Mouse (Mus musculus) E14TG2a.4 (cell line): ENCODE data around the gene Ube2l6.

Source experiments
- H3K27me3 ChIP-seq: 2 replicates; pipeline ENCODE4 v1.6.1; 2014; ENCODE audit warnings: low read length, control low read depth; ENCODE audit not compliant: insufficient read depth
- H3K36me3 ChIP-seq: 2 replicates; pipeline ENCODE4 v1.6.1; 2014; ENCODE audit warnings: low read length, control low read depth; ENCODE audit not compliant: insufficient read depth
- H3K4me1 ChIP-seq: replicated peaks from 2 replicates; pipeline ENCODE4 v1.6.1; 2014; ENCODE audit warnings: low read depth, low read length, control low read depth
- H3K4me3 ChIP-seq: replicated peaks from 2 replicates; pipeline ENCODE4 v1.5.1; 2014; ENCODE audit warnings: mild to moderate bottlenecking, low read length
- H3K9me3 ChIP-seq: 2 replicates; pipeline ENCODE4 v1.6.1; 2014; ENCODE audit warnings: low read length, control low read depth
- CTCF ChIP-seq: conservative IDR thresholded peaks from 2 replicates; pipeline ENCODE4 v1.5.1; 2014; ENCODE audit warnings: low read length
- NANOG ChIP-seq: IDR thresholded peaks from 2 replicates; pipeline ENCODE4 v1.6.1; 2014; ENCODE audit warnings: borderline replicate concordance, low read length, mixed read lengths
- POU5F1 ChIP-seq: IDR thresholded peaks from 2 replicates; pipeline ENCODE4 v1.6.1; 2014; ENCODE audit warnings: low read length, borderline replicate concordance

Gene Ube2l6

DNA sequence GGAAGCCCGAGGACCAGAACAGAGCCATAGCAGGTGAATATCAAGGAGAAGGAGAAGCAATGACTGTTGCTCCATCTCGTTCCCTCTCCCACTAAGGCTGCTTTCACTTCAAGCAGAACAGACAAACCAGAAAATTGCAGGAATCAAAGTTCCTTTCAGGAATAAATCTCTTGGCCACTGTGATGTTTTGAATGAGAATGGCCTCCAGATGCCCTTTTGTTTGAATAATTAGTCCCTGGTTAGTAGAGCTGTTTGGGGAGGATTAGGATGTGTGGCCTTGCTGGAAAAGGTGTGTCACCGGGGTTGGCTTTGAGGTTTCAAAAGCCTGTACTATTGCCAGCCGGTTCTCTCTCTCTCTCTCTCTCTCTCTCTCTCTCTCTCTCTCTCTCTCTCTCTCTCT is 36.3 kb upstream of the Ube2l6 start:
- no peak overlapping the region for H3K4me3 ChIP-seq
- no peaks in the 10 kb centered on the region for H3K9me3 ChIP-seq
- no peak for TF ChIP-seq CTCF
- TF ChIP-seq POU5F1, result peak; percentile 87; the same call in 1 of the 2 replicates
- TF ChIP-seq NANOG, result peak; percentile 99
- peaks cover 16% of the 10 kb centered on the region; the same call in 1 of the 2 replicates for H3K36me3 ChIP-seq
- peaks cover 22% of the 10 kb centered on the region for H3K27me3 ChIP-seq
- peaks cover 38% of the 10 kb centered on the region for H3K4me1 ChIP-seq

DNA sequence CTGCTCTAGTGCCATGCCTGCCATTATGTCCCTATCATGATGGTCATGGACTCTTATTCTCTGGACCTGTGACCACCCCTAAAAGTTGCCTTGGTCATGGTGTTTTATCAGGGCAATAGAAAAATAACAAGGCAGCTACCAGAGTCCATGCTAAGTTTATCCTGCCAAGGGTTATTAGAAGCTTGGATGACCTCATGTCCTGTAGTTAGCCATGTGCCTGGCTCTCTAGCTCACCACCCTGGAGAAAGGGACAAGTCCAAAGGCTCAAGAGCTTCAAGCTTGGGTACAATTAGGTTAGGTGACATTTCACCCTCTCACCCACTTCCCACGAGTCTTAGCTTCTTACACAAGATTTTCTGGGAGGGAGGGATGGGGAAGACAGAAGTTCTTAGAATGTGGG is 35.8 kb upstream of the Ube2l6 start:
- Histone ChIP-seq H3K36me3 (peaks cover 16% of the 10 kb centered on the region; the same call in 1 of the 2 replicates), H3K9me3 (no peaks in the 10 kb centered on the region), H3K27me3 (peaks cover 25% of the 10 kb centered on the region), H3K4me1 (peaks cover 33% of the 10 kb centered on the region), H3K4me3 (no peak overlapping the region)
- TF ChIP-seq NANOG (no peak), POU5F1 (no peak), CTCF (no peak)

DNA sequence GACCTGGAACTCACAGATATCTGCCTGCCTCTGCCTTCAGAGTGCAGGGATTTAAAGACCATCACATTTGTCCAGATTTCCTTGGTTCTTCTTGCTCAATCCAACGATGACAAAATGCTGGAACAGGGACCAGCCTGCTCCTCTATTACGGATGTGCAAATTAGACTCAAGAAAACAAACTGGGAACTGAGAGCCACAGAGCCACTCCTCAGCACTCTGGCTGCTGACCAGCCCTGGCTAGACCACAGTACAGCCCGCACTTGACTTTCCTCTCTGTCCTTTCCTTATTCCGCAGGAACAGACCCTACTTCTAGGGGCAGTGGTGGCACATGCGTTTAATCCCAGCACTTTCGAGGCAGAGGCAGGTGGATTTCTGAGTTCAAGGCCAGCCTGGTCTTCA is 28.1 kb upstream of the Ube2l6 start:
- Histone ChIP-seq H3K36me3 (peaks cover 13% of the 10 kb centered on the region), H3K9me3 (no peaks in the 10 kb centered on the region), H3K4me1 (peaks cover 18% of the 10 kb centered on the region), H3K4me3 (no peak overlapping the region), H3K27me3 (peaks cover 36% of the 10 kb centered on the region)
- TF ChIP-seq POU5F1, result no peak
- no peak for TF ChIP-seq CTCF
- no peak for TF ChIP-seq NANOG

DNA sequence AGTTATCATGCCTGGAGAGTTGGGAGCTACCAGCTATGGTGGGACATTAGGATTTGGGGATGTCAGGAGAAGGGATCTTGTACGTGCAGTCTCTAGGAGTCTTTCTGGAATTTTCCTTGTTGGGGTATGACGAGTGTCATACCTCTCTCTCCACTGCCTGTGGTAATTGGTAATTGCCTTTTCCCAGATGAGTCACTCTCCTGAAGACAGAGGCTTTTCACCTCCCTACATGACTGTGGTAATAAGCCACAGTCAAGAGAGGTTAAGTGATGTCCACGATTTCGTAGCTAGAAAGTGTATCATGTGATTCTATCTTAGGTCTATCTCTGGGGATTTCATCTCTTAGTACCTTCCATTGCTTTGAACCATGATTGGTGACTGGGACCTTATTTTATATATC is 26.2 kb upstream of the Ube2l6 start:
- Histone ChIP-seq H3K4me3 (no peak overlapping the region), H3K9me3 (no peaks in the 10 kb centered on the region), H3K27me3 (peaks cover 28% of the 10 kb centered on the region), H3K4me1 (peaks cover 29% of the 10 kb centered on the region), H3K36me3 (peaks cover 3% of the 10 kb centered on the region; the same call in 1 of the 2 replicates)
- TF ChIP-seq POU5F1, result no peak
- no peak for TF ChIP-seq NANOG
- no peak for TF ChIP-seq CTCF

DNA sequence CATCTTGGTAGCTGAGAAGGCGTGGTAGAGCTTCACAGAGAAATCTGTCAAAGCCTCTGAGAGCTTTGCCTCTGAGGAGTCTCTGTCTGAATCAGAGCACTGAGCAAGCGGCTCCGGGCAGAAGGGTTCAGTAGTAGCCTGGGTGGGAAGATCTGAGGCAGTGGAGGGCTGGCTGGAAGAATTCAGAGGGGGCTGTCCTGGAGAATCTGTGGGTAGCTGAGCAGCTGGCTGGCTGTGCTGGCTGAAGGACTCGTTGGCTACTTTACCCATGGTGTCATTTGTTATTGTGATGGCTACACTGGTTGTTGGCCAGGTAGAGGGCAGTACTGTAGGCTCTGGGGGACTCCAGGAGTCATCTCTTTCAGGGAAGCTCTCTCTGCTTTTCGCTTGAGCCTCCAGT is 25.4 kb upstream of the Ube2l6 start:
- H3K27me3 ChIP-seq, result peaks cover 26% of the 10 kb centered on the region
- H3K4me1 ChIP-seq, result peaks cover 29% of the 10 kb centered on the region
- peaks cover 3% of the 10 kb centered on the region; the same call in 1 of the 2 replicates for H3K36me3 ChIP-seq
- no peak for TF ChIP-seq POU5F1
- TF ChIP-seq CTCF, result no peak
- H3K9me3 ChIP-seq, result no peaks in the 10 kb centered on the region
- H3K4me3 ChIP-seq, result no peak overlapping the region

DNA sequence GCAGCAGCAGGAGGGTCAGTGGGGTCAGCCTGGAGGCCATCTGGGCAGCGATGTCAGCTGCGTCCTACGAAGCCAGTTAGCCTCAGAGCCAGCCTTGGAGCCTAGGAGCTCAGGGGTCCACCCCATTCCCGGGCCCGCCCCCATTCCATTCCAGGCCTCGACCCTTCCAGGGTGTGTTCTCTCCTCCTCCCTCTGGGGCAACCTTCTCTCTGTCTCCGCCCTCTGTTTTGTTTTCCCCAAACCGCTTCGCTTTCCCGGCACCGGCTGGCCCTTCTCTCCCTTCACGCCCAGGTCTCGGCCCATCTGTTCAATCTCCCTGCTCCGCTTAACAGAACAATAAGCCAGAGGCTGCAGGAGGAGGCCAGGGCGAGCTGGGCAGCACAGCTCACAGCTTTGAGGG is 23.9 kb upstream of the Ube2l6 start:
- Histone ChIP-seq H3K4me3 (peak overlapping the region; percentile 69), H3K27me3 (peaks cover 22% of the 10 kb centered on the region), H3K4me1 (peaks cover 36% of the 10 kb centered on the region), H3K9me3 (no peaks in the 10 kb centered on the region), H3K36me3 (peaks cover 2% of the 10 kb centered on the region; the same call in 1 of the 2 replicates)
- TF ChIP-seq NANOG (no peak), POU5F1 (no peak), CTCF (no peak)

DNA sequence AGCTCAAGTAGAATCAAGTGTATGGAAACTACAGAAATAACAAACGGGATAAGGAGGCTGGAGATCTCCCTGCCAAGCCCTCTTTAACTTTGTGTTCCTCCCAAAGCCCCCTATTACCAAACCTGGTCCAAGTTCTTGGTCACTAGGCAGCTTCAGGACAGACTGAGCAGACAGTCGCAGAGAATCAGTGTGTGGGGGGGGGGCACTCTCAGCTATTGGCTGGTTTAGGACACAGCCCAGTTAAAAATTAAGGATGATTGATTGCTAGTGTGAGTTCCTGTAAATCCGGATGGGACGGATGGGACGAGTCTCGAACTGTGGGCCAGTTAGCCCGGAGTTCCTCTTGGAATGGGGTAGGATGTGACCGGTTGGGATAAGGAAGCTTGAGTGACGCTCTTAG is 23.4 kb upstream of the Ube2l6 start, which contains the start of gene Serping1:
TSS of gene Serping1 (minus strand) at position 204 of the 400 bp plus-strand sequence.
- Histone ChIP-seq H3K4me1 (peaks cover 36% of the 10 kb centered on the region), H3K27me3 (peaks cover 18% of the 10 kb centered on the region), H3K4me3 (peak within 1 kb of the TSS; percentile 69), H3K36me3 (no peaks in the 10 kb centered on the region), H3K9me3 (no peaks in the 10 kb centered on the region)
- TF ChIP-seq NANOG (no peak), CTCF (no peak), POU5F1 (no peak)

DNA sequence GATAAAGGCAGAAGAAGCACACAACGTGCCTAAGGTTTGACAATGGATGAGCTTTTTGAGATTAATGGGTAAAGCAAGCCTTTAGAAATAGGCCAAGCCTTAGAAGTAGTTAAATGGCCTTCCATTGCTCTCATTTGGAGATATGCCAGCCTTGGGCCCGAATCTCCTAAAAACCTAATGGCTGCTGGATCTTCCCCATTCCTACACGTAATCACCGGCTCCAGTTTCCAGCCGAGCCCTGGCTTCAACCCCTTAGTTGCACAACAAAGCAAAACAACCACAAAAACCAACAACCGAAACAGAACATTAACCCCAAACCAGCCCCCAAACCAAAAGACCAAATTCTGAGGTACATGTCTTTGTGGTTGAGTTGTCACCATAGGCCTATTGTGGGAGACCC is 23.0 kb upstream of the Ube2l6 start:
- H3K36me3 ChIP-seq, result no peaks in the 10 kb centered on the region
- no peaks in the 10 kb centered on the region for H3K9me3 ChIP-seq
- H3K4me3 ChIP-seq, result peak overlapping the region; percentile 18; the same call in 1 of the 2 replicates
- H3K27me3 ChIP-seq, result peaks cover 15% of the 10 kb centered on the region
- no peak for TF ChIP-seq CTCF
- no peak for TF ChIP-seq POU5F1
- TF ChIP-seq NANOG, result no peak
- peaks cover 36% of the 10 kb centered on the region for H3K4me1 ChIP-seq

DNA sequence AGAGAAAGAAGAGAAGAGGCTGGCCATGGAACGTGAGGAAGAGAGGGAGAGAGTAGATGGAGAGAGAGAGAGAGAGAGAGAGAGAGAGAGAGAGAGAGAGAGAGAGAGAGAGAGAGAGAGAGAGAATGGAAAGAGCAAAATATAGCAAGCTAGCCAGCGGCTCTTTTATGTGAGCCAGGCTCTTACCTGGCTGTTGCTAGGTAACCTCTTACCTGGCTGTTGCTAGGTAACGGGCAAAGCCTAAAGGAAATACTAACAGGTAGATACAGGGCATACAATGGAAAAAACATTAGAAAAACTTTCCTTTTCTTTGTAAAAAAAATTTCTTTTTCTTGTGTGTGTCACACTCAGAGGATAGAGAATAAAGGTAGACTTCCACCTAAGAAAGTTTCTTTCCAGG is 20.9 kb upstream of the Ube2l6 start:
- Histone ChIP-seq H3K4me3 (no peak overlapping the region), H3K9me3 (no peaks in the 10 kb centered on the region), H3K27me3 (peaks cover 9% of the 10 kb centered on the region; the same call in 1 of the 2 replicates), H3K36me3 (no peaks in the 10 kb centered on the region), H3K4me1 (peaks cover 36% of the 10 kb centered on the region)
- TF ChIP-seq NANOG (no peak), POU5F1 (no peak), CTCF (no peak)
